Mouse (Mus musculus): Measurements from ENCODE around the gene Ankrd36.

- peak; percentile 55 for TF ChIP-seq POLR2A (IDR thresholded peaks at IDR 0.05; ENCODE audit: extremely low read depth, insufficient read depth, low read length)
- TF ChIP-seq CTCF (IDR thresholded peaks at IDR 0.05; ENCODE audit: low read depth, low read length) = peak; percentile 73
Measured at GRCm38 (mm10) chr11:5521516-5522291, 47.8 kb upstream of the Ankrd36 start.
